Comparison of ENCODE assay signal across 1 mouse cellular context in the genomic region with DNA sequence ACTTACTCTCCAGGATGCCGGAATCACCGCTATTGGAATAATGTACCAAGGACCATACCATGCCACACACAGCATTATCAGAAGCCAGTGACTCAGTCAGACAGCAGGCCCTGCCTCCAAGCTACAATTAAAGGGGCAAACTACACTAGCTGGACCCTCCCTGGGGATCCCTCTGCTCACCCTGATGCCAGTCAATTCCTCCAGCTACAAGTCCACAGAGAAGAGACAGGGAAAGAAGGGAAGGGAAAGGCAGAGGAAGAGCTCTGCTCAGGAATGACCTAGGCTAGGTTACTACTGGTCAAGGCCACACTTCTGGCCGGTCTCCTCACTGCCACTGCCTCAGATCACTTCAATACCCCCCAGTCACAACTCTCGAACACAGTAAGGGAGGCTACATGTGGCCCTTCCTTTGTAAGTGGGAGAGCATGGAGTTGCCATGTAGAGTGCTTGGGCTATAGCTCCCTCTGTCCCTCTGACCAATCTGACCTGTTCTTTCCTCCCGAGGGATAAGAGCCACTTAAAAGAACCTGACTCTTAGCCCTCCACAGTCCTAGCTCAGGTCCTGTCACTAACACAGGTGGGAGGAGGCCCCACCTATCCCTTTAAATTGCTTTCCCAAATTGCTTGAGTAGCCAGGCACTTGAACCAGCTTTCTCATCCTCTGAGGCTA.
TF ChIP-seq lines count a peak whose summit lies in the region.

No protein-coding gene starts in this region.

TF ChIP-seq in CH12.LX, 34 proteins besides CTCF, POLR2A, EP300 and RAD21 (continued from another document):
- TF ChIP-seq ELF1 (IDR thresholded peaks at IDR 0.05; ENCODE audit: low read depth, low read length) (no peak), NRF1 (IDR thresholded peaks at IDR 0.05; ENCODE audit: low read depth, low read length) (no peak), CHD1 (IDR thresholded peaks at IDR 0.05; ENCODE audit: low read depth, low read length) (no peak), MEF2A (IDR thresholded peaks at IDR 0.05; ENCODE audit: borderline replicate concordance, low read depth, low read length) (no peak), CHD2 (IDR thresholded peaks at IDR 0.05; ENCODE audit: low read length) (no peak)
TF ChIP-seq in CH12.LX: peak in this region for 0.
